Mouse (Mus musculus) myocyte (in vitro differentiated cells): ENCODE results near the gene Nrp1. TPM values are rescaled to one million over a fixed set of nuclear protein-coding genes. Genes with fewer than 3 reads are reported as not detected.

Experiments
- H3K27me3 ChIP-seq: one replicate; pipeline ENCODE4 v1.6.1; 2011; ENCODE audit not compliant: control insufficient read depth, insufficient read depth, insufficient read length
- H3K36me3 ChIP-seq: one replicate; pipeline ENCODE4 v1.6.1; 2011; ENCODE audit not compliant: control insufficient read depth, insufficient read depth
- H3K4me2 ChIP-seq: one replicate; pipeline ENCODE4 v1.6.1; 2011; ENCODE audit warnings: low read depth, control low read depth
- H3K4me3 ChIP-seq: one replicate; pipeline ENCODE4 v1.5.1; 2011; ENCODE audit warnings: mild to moderate bottlenecking, control low read depth, moderate library complexity
- H3K79me2 ChIP-seq: one replicate; pipeline ENCODE4 v1.6.1; 2011; ENCODE audit not compliant: control insufficient read depth, insufficient read depth
- H3ac ChIP-seq: one replicate; pipeline ENCODE4 v1.6.1; 2011; ENCODE audit not compliant: control insufficient read depth, insufficient read length
- CEBPB ChIP-seq: IDR thresholded peaks from 2 replicates; pipeline ENCODE4 v1.6.1; 2011; ENCODE audit warnings: mild to moderate bottlenecking, moderate library complexity; ENCODE audit not compliant: poor library complexity, insufficient read depth, severe bottlenecking
- E2F4 ChIP-seq: IDR thresholded peaks from one replicate; pipeline ENCODE4 v1.6.1; 2011; ENCODE audit warnings: mild to moderate bottlenecking, control low read depth, moderate library complexity; ENCODE audit not compliant: insufficient read depth
- MAX ChIP-seq: IDR thresholded peaks from one replicate; pipeline ENCODE4 v1.6.1; 2011; ENCODE audit warnings: low read depth, mild to moderate bottlenecking, control low read depth
- MYOD1 ChIP-seq, 3 experiments: IDR thresholded peaks; one replicate each; pipeline ENCODE4 v1.6.1; 2011; ENCODE audit warnings: control low read depth in 2 of 3, low read depth in 2 of 3, mild to moderate bottlenecking in 2 of 3, moderate library complexity in 1 of 3; ENCODE audit not compliant: insufficient read length in 2 of 3, control insufficient read depth in 1 of 3
- MYOG ChIP-seq, 3 experiments: IDR thresholded peaks; one replicate each; pipeline ENCODE4 v1.6.1; 2011; ENCODE audit warnings: control low read depth in 2 of 3, low read depth in 2 of 3, mild to moderate bottlenecking in 2 of 3; ENCODE audit not compliant: insufficient read length in 2 of 3, control insufficient read depth in 1 of 3, insufficient read depth in 1 of 3
- POLR2A ChIP-seq: IDR thresholded peaks from one replicate; pipeline ENCODE4 v1.6.1; 2011; ENCODE audit warnings: low read depth, mild to moderate bottlenecking, control low read depth, moderate library complexity; ENCODE audit not compliant: insufficient read length
- POLR2AphosphoS2 ChIP-seq: IDR thresholded peaks from one replicate; pipeline ENCODE4 v1.6.1; 2011; ENCODE audit warnings: low read depth, control low read depth; ENCODE audit not compliant: insufficient read length
- REST ChIP-seq: IDR thresholded peaks from one replicate; pipeline ENCODE4 v1.6.1; 2011; ENCODE audit warnings: mild to moderate bottlenecking, control low read depth, moderate library complexity; ENCODE audit not compliant: insufficient read depth, insufficient read length
- SRF ChIP-seq: IDR thresholded peaks from one replicate; pipeline ENCODE4 v1.6.1; 2011; ENCODE audit warnings: low read depth; ENCODE audit not compliant: control insufficient read depth, insufficient read length
- TCF12 ChIP-seq: IDR thresholded peaks from one replicate; pipeline ENCODE4 v1.6.1; 2011; ENCODE audit warnings: mild to moderate bottlenecking, control low read depth; ENCODE audit not compliant: poor library complexity, insufficient read depth, severe bottlenecking
- TCF3 ChIP-seq: IDR thresholded peaks from one replicate; pipeline ENCODE4 v1.6.1; 2011; ENCODE audit warnings: low read depth, control low read depth; ENCODE audit not compliant: insufficient read length
- USF1 ChIP-seq: IDR thresholded peaks from one replicate; pipeline ENCODE4 v1.6.1; 2011; ENCODE audit warnings: low read depth, mild to moderate bottlenecking, control low read depth, moderate library complexity
- polyA plus RNA-seq: library from polyadenylated mRNA; unstranded; fragments of >200 nt; fragmentation: generic; extraction: Trizol; gene quantifications from one replicate; pipeline ENCODE4 v1.2.1, GENCODE M21; 2012; ENCODE audit warnings: missing spikeins

The Nrp1 gene
- polyA plus RNA-seq, 1 experiment = 12.7 TPM

DNA sequence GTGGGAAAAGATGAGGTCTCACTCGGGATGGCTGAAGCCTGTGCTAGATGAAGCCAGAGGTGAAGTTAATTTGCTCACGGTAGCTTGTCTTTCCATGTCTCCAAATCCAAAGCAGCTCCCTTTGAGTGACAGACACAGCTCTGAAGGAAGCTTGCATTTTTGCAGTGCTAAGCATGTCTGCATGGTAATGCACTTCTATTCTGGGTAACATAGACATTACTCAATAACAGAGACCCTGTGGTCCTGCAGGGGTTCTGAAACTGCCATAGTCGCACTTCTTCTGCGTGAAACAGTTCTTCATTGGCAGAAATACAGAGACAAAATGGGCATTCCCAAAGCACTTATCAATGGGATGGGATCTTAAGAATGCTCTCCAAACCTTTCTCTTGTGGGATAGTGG lies 77.3 kb downstream of the Nrp1 start:
- H3K79me2 ChIP-seq = no peaks in the 10 kb centered on the region
- no peak overlapping the region for H3K4me3 ChIP-seq
- H3ac ChIP-seq = no peak overlapping the region
- H3K4me2 ChIP-seq = no peak overlapping the region
- H3K36me3 ChIP-seq = peaks cover 25% of the 10 kb centered on the region
- no peak for TF ChIP-seq SRF
- H3K27me3 ChIP-seq = no peaks in the 10 kb centered on the region

DNA sequence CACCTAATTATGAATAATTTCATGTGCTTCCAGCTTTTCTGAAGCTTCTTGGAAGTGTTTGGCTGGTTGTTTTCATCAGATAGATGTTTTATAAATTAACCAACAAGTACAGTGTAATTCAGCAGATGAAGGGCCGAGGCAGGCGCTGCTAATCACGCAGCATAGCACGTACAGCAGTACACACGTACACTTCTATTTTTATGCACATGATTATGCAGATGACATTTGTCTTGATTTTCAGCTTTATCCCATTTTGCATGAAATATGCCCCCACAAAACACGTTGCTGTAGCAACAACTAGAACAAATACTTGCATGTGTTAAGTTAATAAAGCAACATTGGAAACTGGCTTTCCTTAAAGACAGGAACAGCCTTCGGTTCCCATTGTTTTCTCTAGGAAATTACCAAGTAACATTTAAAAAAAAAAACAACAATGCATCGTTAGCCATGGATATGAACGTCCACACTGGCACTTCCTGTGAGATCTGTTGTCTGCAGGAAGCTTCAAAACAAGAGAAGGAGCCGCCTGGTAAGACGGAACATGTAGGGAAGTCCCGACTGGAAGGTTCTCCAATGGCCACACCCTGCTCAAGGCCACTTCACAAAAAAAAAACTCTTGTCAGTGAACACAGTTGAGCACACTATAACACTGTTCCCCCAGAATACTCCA lies 78.9 kb downstream of the Nrp1 start:
- TF ChIP-seq MYOD1 (IDR thresholded peaks at IDR 0.05; ENCODE audit: control insufficient read depth in 1 of 3, insufficient read length in 2 of 3, low read depth in 2 of 3) (no peak), E2F4 (no peak), TCF3 (no peak), SRF (no peak), USF1 (no peak), CEBPB (no peak), REST (no peak), POLR2A (no peak), MAX (no peak), POLR2AphosphoS2 (no peak), MYOG (IDR thresholded peaks at IDR 0.05; ENCODE audit: control insufficient read depth in 1 of 3, insufficient read depth in 1 of 3, insufficient read length in 2 of 3, low read depth in 2 of 3) (no peak), TCF12 (no peak)
- Histone ChIP-seq H3ac (no peak overlapping the region), H3K36me3 (peaks cover 35% of the 10 kb centered on the region), H3K4me3 (no peak overlapping the region), H3K27me3 (no peaks in the 10 kb centered on the region), H3K4me2 (no peak overlapping the region), H3K79me2 (no peaks in the 10 kb centered on the region)

DNA sequence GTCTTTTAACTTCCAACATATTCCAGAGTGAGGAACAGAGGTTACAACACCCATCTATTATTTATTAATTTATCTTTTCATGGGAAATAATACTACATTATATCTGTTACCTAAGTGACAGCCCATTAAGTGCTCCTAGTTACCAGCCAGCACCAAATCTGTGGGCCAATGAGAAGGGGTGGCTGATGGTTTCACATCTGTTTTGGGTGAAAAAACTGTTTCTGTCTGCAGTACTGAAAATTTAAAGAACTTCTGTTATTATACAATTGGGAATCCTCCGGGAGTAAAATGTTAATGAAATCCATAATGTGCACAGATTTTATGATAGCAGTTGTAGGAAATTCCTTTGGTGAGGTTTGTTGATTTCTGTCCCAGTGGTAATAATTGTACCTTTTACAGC lies 83.0 kb downstream of the Nrp1 start:
- no peak for TF ChIP-seq TCF12
- TF ChIP-seq MYOG (IDR thresholded peaks at IDR 0.05; ENCODE audit: control insufficient read depth in 1 of 3, insufficient read depth in 1 of 3, insufficient read length in 2 of 3, low read depth in 2 of 3) = no peak
- TF ChIP-seq USF1 = no peak
- no peak for TF ChIP-seq POLR2AphosphoS2
- TF ChIP-seq MYOD1 (IDR thresholded peaks at IDR 0.05; ENCODE audit: control insufficient read depth in 1 of 3, insufficient read length in 2 of 3, low read depth in 2 of 3) = no peak
- TF ChIP-seq POLR2A = no peak
- TF ChIP-seq REST = no peak
- no peak for TF ChIP-seq TCF3
- TF ChIP-seq SRF = no peak
- no peak for TF ChIP-seq E2F4
- no peak for TF ChIP-seq MAX
- no peak for TF ChIP-seq CEBPB
- Histone ChIP-seq H3K27me3 (no peaks in the 10 kb centered on the region), H3K4me3 (no peak overlapping the region), H3K79me2 (no peaks in the 10 kb centered on the region), H3ac (no peak overlapping the region), H3K4me2 (no peak overlapping the region), H3K36me3 (peaks cover 11% of the 10 kb centered on the region)

DNA sequence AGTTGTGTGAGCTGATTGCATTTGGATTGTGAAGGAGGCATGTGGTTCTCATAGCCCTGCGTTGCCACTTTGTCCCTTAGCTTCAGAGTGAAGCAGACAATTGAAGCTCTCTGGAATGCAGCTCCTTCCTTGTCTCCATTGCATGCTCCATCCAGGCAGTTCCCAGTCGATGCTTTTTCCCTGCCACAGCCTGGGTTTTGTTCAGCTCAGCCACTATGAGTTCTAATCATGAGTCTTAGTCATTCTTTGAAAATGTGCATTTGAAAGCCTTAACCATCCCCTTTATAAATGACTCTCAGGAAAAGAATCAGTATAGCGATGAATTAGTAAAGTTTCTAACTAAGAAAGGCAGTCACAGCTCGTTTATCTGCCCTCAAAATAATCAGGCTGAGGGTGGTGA lies 87.2 kb downstream of the Nrp1 start:
- Histone ChIP-seq H3K27me3 (no peaks in the 10 kb centered on the region), H3K36me3 (peaks cover 11% of the 10 kb centered on the region), H3K4me2 (no peak overlapping the region), H3ac (no peak overlapping the region), H3K79me2 (no peaks in the 10 kb centered on the region), H3K4me3 (no peak overlapping the region)
- TF ChIP-seq POLR2A = no peak
- no peak for TF ChIP-seq TCF12
- TF ChIP-seq REST = no peak
- TF ChIP-seq MYOD1 (IDR thresholded peaks at IDR 0.05; ENCODE audit: control insufficient read depth in 1 of 3, insufficient read length in 2 of 3, low read depth in 2 of 3) = no peak
- TF ChIP-seq TCF3 = no peak
- TF ChIP-seq USF1 = no peak
- no peak for TF ChIP-seq MYOG (IDR thresholded peaks at IDR 0.05; ENCODE audit: control insufficient read depth in 1 of 3, insufficient read depth in 1 of 3, insufficient read length in 2 of 3, low read depth in 2 of 3)
- TF ChIP-seq SRF = no peak
- TF ChIP-seq CEBPB = no peak
- no peak for TF ChIP-seq E2F4

DNA sequence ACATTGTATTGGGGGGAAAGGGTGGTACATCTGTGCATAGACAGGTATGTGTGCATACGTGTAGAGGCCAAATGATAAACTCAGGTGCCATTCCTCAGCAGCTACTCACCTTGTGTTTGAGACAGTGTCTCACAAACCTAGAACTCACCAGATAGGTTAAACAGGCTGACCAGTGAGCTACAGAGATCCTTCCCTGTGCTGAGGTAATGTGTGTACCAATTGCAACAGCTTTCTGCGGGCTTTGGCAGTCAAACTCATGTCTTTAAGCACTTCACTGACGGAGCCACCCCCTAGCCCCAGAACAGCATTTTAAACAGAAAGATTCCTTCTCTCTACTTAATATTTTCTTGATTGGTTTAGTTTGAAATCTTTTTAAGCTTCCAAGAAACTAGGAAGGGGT lies 88.2 kb downstream of the Nrp1 start:
- H3K4me3 ChIP-seq = no peak overlapping the region
- TF ChIP-seq MYOG (IDR thresholded peaks at IDR 0.05; ENCODE audit: control insufficient read depth in 1 of 3, insufficient read depth in 1 of 3, insufficient read length in 2 of 3, low read depth in 2 of 3) = no peak
- TF ChIP-seq SRF = no peak
- no peak for TF ChIP-seq TCF12
- no peak for TF ChIP-seq POLR2AphosphoS2
- TF ChIP-seq E2F4 = no peak
- TF ChIP-seq REST = no peak
- no peak for TF ChIP-seq MYOD1 (IDR thresholded peaks at IDR 0.05; ENCODE audit: control insufficient read depth in 1 of 3, insufficient read length in 2 of 3, low read depth in 2 of 3)
- no peak for TF ChIP-seq MAX
- TF ChIP-seq USF1 = no peak
- TF ChIP-seq TCF3 = no peak
- no peak for TF ChIP-seq CEBPB
- H3K4me2 ChIP-seq = no peak overlapping the region
- H3K36me3 ChIP-seq = peaks cover 7% of the 10 kb centered on the region
- no peaks in the 10 kb centered on the region for H3K27me3 ChIP-seq
- no peaks in the 10 kb centered on the region for H3K79me2 ChIP-seq
- H3ac ChIP-seq = no peak overlapping the region
